Mouse (Mus musculus) cerebellum, adult 2 months (tissue): ENCODE data around the gene Tgfbr3l. TPM values are rescaled to one million over a fixed set of nuclear protein-coding genes. Genes with fewer than 3 reads are reported as not detected.

Source experiments
- DNase-seq, 2 experiments: peaks; one replicate each; pipeline ENCODE4 v3.0.0; 2021
- H3K27ac ChIP-seq: fragments of 200-500 bp; 2 replicates; pipeline ENCODE4 v1.5.1; 2012; ENCODE audit warnings: low read length, control low read depth, inconsistent platforms; ENCODE audit not compliant: insufficient read depth
- H3K27me3 ChIP-seq: fragments of 200-500 bp; 2 replicates; pipeline ENCODE4 v1.6.1; 2012; ENCODE audit warnings: inconsistent platforms, mild to moderate bottlenecking, low read length, moderate library complexity; ENCODE audit not compliant: control insufficient read depth, insufficient read depth
- H3K4me1 ChIP-seq: fragments of 200-500 bp; 2 replicates; pipeline ENCODE4 v1.6.1; 2011; ENCODE audit warnings: low read length; ENCODE audit not compliant: control insufficient read depth, insufficient read depth
- H3K4me3 ChIP-seq: fragments of 200-500 bp; replicated peaks from 2 replicates; pipeline ENCODE3; 2011; ENCODE audit warnings: mild to moderate bottlenecking, low read depth, low read length, control low read depth; ENCODE audit not compliant: insufficient read depth
- CTCF ChIP-seq: fragments of 200-500 bp; IDR thresholded peaks from 2 replicates; pipeline ENCODE4 v1.5.1; 2011; ENCODE audit warnings: low read depth, mild to moderate bottlenecking, control low read depth, low read length, moderate library complexity, borderline replicate concordance; ENCODE audit not compliant: insufficient read depth
- POLR2A ChIP-seq: fragments of 200-500 bp; IDR thresholded peaks from 2 replicates; pipeline ENCODE4 v1.6.1; 2011; ENCODE audit warnings: low read length, control low read depth, borderline replicate concordance; ENCODE audit not compliant: insufficient read depth
- WGBS: fragments of 180-500 bp; shearing (Covaris S2); methylation state at CpG from one replicate; pipeline ENCODE4 v1.1.7; 2018; 5-methylcytosine and 5-hydroxymethylcytosine counted together
- polyA plus RNA-seq: library from polyadenylated mRNA; depleted of rRNA; stranded (reverse); fragments of >200 nt; gene quantifications from 2 replicates; pipeline ENCODE4 v1.2.3, GENCODE M21; 2012

The Tgfbr3l gene
- polyA plus RNA-seq, 1 experiment: 32.6 TPM

- 78% methylated on average over 8 of the region's 8 CpGs for WGBS
- H3K27me3 ChIP-seq: no peaks in the 10 kb centered on the region
- no peak overlapping the region for H3K4me3 ChIP-seq
- H3K4me1 ChIP-seq: peaks cover 5% of the 10 kb centered on the region; the same call in 1 of the 2 replicates
- DNase-seq: no peak
- no peak overlapping the region for H3K27ac ChIP-seq
- TF ChIP-seq CTCF (no peak), POLR2A (no peak)
Observed at GRCm38 (mm10) chr8:4263105-4263791, 15.2 kb downstream of the Tgfbr3l start.

DNA sequence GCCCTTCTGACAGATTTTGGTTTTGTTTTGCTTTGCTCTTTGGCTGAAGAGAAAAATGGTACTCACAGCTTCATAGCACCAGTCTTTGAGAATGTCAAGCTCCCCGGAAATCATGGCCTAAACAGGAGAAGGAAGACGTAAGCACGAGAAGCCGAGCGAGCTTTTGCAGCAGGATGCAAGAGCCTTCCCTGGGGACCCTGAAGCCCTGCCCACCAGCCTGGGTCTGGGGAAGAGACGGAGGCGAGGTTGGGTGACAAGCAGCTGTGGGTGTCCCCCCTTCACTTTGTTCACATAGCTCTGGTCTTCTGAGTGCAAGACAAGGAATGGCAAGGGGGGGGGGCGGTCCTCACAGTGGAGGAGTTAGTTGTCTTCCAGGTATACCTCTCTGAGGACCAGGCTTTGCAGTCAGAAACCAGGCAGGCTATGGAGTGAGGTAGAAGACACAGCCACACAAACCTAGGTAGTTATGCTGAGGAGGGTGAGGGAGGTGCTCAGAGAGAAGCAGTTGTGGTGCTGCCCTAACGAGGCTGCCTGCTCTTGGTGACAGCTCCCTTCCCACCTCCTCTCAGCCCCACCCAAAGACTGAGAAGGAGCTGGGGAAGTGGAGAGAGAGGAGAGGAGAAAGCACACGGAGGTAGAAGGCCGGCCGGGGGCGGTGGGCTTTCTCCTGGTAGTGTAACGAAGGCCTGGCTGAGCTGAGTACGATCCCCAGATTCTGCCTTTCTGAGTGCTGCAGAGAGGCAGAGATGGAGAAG is 17.3 kb downstream of the Tgfbr3l start:
- no peaks in the 10 kb centered on the region for H3K4me1 ChIP-seq
- no peaks in the 10 kb centered on the region for H3K27me3 ChIP-seq
- 92% methylated on average over 15 of the region's 15 CpGs for WGBS
- no peak overlapping the region for H3K27ac ChIP-seq
- no peak overlapping the region for H3K4me3 ChIP-seq
- no peak for DNase-seq
- TF ChIP-seq POLR2A: no peak
- no peak for TF ChIP-seq CTCF

- 65% methylated on average over 15 of the region's 15 CpGs for WGBS
- DNase-seq: no peak
- TF ChIP-seq POLR2A (no peak), CTCF (peak; percentile 28; the same call in 1 of the 2 replicates)
- H3K4me1 ChIP-seq: no peaks in the 10 kb centered on the region
- no peaks in the 10 kb centered on the region for H3K27me3 ChIP-seq
- no peak overlapping the region for H3K27ac ChIP-seq
- no peak overlapping the region for H3K4me3 ChIP-seq
Observed at GRCm38 (mm10) chr8:4267627-4268026, 19.6 kb downstream of the Tgfbr3l start.

DNA sequence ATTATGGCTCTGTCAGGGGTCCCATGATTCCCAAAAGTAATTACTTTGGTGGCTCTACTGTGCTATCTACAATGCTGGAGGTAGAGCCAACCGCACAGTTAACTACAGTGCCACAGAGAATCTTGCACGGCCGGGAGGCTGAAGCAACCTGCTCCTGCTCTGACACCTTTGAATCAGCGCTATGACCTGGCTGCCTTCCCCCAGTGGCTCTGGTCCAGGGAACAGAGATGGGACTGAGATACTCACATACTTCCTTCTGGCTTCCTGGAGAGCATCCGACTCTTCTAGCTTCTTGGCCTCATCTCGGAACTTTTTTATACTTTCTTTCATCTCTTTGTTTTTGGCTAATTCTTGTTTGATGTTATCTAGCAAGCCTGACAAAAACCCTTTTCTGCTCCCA is 21.6 kb downstream of the Tgfbr3l start:
- H3K4me1 ChIP-seq: peaks cover under 1% of the 10 kb centered on the region; the same call in 1 of the 2 replicates
- WGBS: 31% methylated on average over 6 of the region's 6 CpGs
- DNase-seq: no peak
- no peaks in the 10 kb centered on the region for H3K27me3 ChIP-seq
- H3K4me3 ChIP-seq: no peak overlapping the region
- H3K27ac ChIP-seq: no peak overlapping the region
- TF ChIP-seq POLR2A (no peak), CTCF (no peak)

DNA sequence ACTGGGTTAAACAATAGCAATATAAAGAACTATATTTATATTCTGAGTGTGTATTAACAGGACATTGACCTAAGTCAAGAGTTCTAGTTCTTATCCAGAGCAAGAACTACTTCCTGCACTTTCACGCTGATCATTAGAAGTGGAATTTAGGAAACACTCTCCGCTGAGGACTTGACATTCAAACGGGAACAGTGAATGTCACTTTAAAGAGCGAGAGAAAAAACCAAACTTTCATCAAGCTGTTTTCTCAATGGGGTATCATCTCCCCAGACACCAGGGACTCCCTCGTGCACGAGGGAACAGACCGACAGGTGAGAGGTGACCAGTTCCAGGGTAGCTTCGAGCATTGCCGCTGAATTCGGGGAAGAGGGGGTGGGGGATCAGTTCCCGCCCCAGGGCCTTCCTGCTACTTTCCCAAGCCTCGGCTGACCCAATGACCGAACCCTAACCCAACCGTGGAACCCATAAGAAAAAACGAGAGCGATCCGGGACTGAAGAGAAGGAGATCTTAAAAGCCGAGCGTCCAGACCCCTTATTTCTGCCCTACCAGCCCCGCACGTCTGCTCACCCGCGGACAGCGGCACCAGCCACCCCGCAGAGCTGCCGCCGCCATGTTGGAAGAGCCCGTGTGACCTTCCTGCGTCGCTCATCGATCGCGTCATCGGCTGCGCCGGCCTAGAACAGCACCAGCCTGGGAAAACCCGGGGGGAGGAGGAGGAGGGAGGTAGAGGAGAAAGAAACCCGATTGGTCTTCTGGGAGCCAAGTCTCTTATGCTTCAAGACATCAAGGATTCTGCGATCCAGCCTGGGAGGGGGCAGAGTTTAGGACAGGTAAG is 27.5 kb downstream of the Tgfbr3l start, which contains the start of gene Timm44:
TSS of gene Timm44 (minus strand) at position 639 of the 836 bp plus-strand sequence.
- Histone ChIP-seq H3K4me3 (peak within 1 kb of the TSS; percentile 86), H3K4me1 (peaks cover 2% of the 10 kb centered on the region; the same call in 1 of the 2 replicates), H3K27ac (peak within 1 kb of the TSS; percentile 76), H3K27me3 (no peaks in the 10 kb centered on the region)
- WGBS: under 1% methylated on average over 39 of the region's 39 CpGs
- DNase-seq: peak; percentile 95 to 98
- no peak for TF ChIP-seq CTCF
- TF ChIP-seq POLR2A: peak; percentile 80; the same call in 1 of the 2 replicates

GRCm38 (mm10) chr8:4276111-4276465 is 28.1 kb downstream of the Tgfbr3l start:
- peak overlapping the region; percentile 86 for H3K4me3 ChIP-seq
- H3K27ac ChIP-seq: peak overlapping the region; percentile 76
- DNase-seq: no peak
- TF ChIP-seq CTCF (no peak), POLR2A (no peak)
- H3K4me1 ChIP-seq: peaks cover 2% of the 10 kb centered on the region; the same call in 1 of the 2 replicates
- H3K27me3 ChIP-seq: no peaks in the 10 kb centered on the region
- 20% methylated on average over 9 of the region's 9 CpGs for WGBS

DNA sequence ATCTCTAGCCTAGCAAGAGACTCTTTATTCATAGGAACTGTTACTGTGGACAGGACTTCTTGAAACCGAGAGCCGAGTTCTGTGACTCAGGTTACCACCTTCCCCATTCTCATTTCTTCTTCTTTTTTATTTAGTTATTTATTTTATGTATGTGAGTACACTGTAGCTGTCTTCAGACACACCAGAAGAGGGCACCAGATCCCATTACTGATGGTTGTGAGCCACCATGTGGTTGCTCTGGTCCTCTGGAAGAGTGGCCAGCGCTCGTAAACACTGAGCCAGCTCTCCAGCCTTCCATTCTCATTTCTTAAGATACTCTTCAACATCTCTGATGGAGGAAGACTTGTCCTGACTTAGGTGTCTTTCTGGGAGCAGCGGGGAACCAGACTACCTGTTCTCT is 44.7 kb downstream of the Tgfbr3l start:
- 77% methylated on average over 5 of the region's 5 CpGs for whole genome bisulfite sequencing
- Histone ChIP-seq H3K4me1 (no peaks in the 10 kb centered on the region), H3K4me3 (no peak overlapping the region), H3K27ac (no peak overlapping the region), H3K27me3 (no peaks in the 10 kb centered on the region)
- DNase-seq: no peak
- no peak for TF ChIP-seq POLR2A
- TF ChIP-seq CTCF: no peak
